Mouse (Mus musculus) intestine, embryonic 14.5 days (tissue): Measurements from ENCODE around the gene Lmbrd2. TPM values are rescaled to one million over a fixed set of nuclear protein-coding genes. Genes with fewer than 3 reads are reported as not detected.
A peak's percentile ranks its signal among the peaks of the same experiment; 100 is the strongest.

Experiments
- ATAC-seq: fragments of 200-750 bp; cut with Nextera tagmentation; replicated peaks from 2 replicates; pipeline ENCODE4 v1.8.0; 2017; ENCODE audit warnings: low read depth, moderate number of reproducible peaks, moderate TSS enrichment, moderate library complexity; ENCODE audit not compliant: low FRiP score, low TSS enrichment
- DNase-seq: peaks from one replicate; pipeline ENCODE4 v3.0.0-alpha.2; 2018; ENCODE audit warnings: low spot score
- H3K27ac ChIP-seq: fragments of 300-500 bp; sonication (generic); 2 replicates; pipeline ENCODE4 v1.5.1; 2014; ENCODE audit warnings: low read depth, mild to moderate bottlenecking, control low read depth
- H3K27me3 ChIP-seq: fragments of 300-500 bp; sonication (generic); replicated peaks from 2 replicates; pipeline ENCODE4 v1.6.1; 2014; ENCODE audit warnings: low read length, control low read depth; ENCODE audit not compliant: control insufficient read depth, insufficient read depth
- H3K36me3 ChIP-seq: fragments of 300-500 bp; sonication (generic); 2 replicates; pipeline ENCODE4 v1.6.1; 2014; ENCODE audit warnings: low read length, control low read depth; ENCODE audit not compliant: control insufficient read depth, insufficient read depth
- H3K4me1 ChIP-seq: fragments of 300-500 bp; sonication (generic); replicated peaks from 2 replicates; pipeline ENCODE4 v1.6.1; 2014; ENCODE audit warnings: low read length, control low read depth, mixed read lengths; ENCODE audit not compliant: control insufficient read depth, insufficient read depth
- H3K4me2 ChIP-seq: fragments of 300-500 bp; sonication (generic); 2 replicates; pipeline ENCODE4 v1.6.1; 2014; ENCODE audit warnings: low read length
- H3K4me3 ChIP-seq: fragments of 300-500 bp; sonication (generic); 2 replicates; pipeline ENCODE4 v1.5.1; 2014; ENCODE audit warnings: low read depth, low read length, control low read depth, mixed read lengths
- H3K9ac ChIP-seq: fragments of 300-500 bp; sonication (generic); 2 replicates; pipeline ENCODE4 v1.6.1; 2014; ENCODE audit warnings: mild to moderate bottlenecking, low read length
- H3K9me3 ChIP-seq: fragments of 300-500 bp; sonication (generic); 2 replicates; pipeline ENCODE4 v1.6.1; 2016; ENCODE audit warnings: low read length, control low read depth; ENCODE audit not compliant: control insufficient read depth
- WGBS: fragments of 180-500 bp; shearing (Covaris S2); extraction: QIAGEN DNeasy Blood & Tissue Kit; methylation state at CpG from one replicate; pipeline ENCODE4 v1.1.7; 2014; 5-methylcytosine and 5-hydroxymethylcytosine counted together
- polyA plus RNA-seq: library from polyadenylated mRNA; unstranded; fragments of >200 nt; fragmentation: Nextera tagmentation; extraction: Ambion mirVana; gene quantifications from 2 replicates; pipeline ENCODE4 v1.2.1, GENCODE M21; 2014

The Lmbrd2 gene
- polyA plus RNA-seq, 1 experiment from 2014 or later, result 4.6 TPM

GRCm38 (mm10) chr15:9130772-9131498, 9.4 kb upstream of the Lmbrd2 start:
- DNase-seq (no peak), ATAC-seq (peak; percentile 74)
- peak overlapping the region; percentile 2 for H3K4me2 ChIP-seq
- no peaks in the 10 kb centered on the region for H3K9me3 ChIP-seq
- no peaks in the 10 kb centered on the region for H3K27me3 ChIP-seq
- H3K27ac ChIP-seq, result peak overlapping the region; percentile 64
- peaks cover 69% of the 10 kb centered on the region for H3K36me3 ChIP-seq
- WGBS, result 42% methylated on average over 9 of the region's 9 CpGs
- no peak overlapping the region for H3K9ac ChIP-seq
- H3K4me1 ChIP-seq, result peaks cover 24% of the 10 kb centered on the region
- H3K4me3 ChIP-seq, result no peak overlapping the region

DNA sequence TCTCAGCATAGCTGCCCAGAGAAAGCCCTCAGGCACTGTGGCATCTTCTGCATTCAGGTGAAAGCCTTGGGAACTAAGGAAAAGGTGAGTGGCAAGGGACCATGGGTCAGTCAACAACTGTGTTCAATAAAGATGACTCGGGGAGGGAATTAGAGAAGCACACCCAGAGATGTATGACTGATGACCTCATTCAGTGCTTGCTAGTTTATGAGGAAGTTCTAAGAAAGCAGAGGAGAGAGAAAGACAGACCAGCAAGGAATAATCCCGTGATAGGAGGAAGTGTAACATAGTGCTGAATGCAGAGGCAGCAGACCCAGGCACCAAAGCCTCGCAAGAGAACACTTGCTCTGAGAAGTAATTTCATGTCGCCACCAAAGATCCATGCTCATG, 8.9 kb upstream of the Lmbrd2 start:
- peaks cover 69% of the 10 kb centered on the region for H3K36me3 ChIP-seq
- no peaks in the 10 kb centered on the region for H3K27me3 ChIP-seq
- peak; percentile 17; the same call in 1 of the 2 replicates for ATAC-seq
- no peak overlapping the region for H3K4me3 ChIP-seq
- peaks cover 24% of the 10 kb centered on the region for H3K4me1 ChIP-seq
- no peak for DNase-seq
- H3K9me3 ChIP-seq, result no peaks in the 10 kb centered on the region
- 47% methylated on average over 4 of the region's 4 CpGs for WGBS
- H3K4me2 ChIP-seq, result peak overlapping the region; percentile 2
- H3K27ac ChIP-seq, result peak overlapping the region; percentile 64
- no peak overlapping the region for H3K9ac ChIP-seq

DNA sequence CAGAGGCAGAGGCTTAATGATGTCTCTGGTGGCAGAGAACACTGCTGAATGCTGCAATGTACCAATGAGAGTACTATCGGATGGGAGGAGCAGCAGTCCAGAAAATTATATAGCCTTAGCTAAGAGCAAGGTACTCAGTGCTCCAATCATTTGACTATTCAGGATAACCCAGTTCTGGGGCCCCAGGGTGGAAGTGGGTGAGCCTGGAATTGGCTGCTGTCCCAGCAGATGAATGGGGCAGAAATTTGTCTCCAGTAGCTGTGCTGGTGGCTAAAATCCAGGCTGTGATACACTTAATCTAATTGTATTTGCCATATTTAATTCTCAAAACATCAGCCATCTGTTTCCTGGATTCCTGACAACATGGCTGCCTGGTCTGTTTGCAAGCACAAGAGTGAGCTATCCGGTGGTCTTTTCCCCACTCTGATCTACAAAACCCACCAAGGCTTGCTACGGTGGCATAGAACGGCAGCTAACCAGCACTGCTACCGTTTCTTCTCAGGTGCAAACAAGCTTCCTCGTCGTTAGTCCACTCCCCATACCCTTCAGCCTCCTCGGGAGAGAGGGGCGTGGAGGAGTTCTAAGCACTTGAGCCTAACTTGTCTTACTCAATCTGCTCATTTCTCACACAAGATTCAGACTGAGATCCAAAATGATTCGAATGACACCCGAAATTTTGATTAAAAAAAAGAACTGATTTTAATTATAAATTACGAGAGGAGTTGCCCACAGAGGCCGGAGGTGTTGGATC, 7.5 kb upstream of the Lmbrd2 start:
- H3K9ac ChIP-seq, result no peak overlapping the region
- H3K4me2 ChIP-seq, result no peak overlapping the region
- no peak for ATAC-seq
- no peaks in the 10 kb centered on the region for H3K9me3 ChIP-seq
- H3K27me3 ChIP-seq, result no peaks in the 10 kb centered on the region
- 84% methylated on average over 13 of the region's 13 CpGs for WGBS
- H3K36me3 ChIP-seq, result peaks cover 69% of the 10 kb centered on the region
- no peak for DNase-seq
- H3K4me1 ChIP-seq, result peaks cover 24% of the 10 kb centered on the region
- no peak overlapping the region for H3K4me3 ChIP-seq
- H3K27ac ChIP-seq, result no peak overlapping the region

DNA sequence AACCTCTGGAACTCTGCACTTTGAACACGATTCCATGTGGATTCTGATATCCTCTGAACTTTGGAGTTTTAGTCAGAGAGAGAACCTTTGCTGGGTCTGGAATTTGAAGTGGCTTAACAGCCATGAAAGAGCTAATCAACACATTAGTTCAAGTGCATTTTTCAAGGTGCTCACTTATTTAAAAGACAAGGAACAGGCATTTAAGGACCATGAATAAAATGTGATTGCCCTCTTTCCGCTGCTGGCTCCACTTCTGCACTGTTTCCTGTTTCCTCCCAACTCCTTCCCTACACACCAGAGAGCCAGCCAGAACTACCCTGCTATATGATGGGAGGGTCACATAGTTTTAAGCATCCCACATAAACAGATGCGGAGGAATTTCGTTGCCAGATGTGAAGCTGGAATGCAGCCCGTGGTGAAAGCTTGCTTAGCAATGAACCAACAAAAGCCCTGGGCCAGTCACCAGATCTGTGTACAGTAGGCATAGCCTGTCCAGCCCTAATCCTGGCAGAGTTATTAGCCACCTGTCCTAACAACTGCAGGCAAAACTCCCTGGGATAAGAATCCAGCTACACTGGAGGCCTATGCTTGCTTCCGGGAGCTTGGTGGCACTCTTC, 5.4 kb upstream of the Lmbrd2 start:
- Histone ChIP-seq H3K4me1 (peaks cover 35% of the 10 kb centered on the region), H3K9me3 (no peaks in the 10 kb centered on the region), H3K4me2 (no peak overlapping the region), H3K27ac (peak overlapping the region; percentile 29; the same call in 1 of the 2 replicates), H3K27me3 (no peaks in the 10 kb centered on the region), H3K4me3 (no peak overlapping the region), H3K9ac (no peak overlapping the region), H3K36me3 (peaks cover 57% of the 10 kb centered on the region)
- 42% methylated on average over 6 of the region's 6 CpGs for WGBS
- DNase-seq (peak; percentile 61), ATAC-seq (no peak)

DNA sequence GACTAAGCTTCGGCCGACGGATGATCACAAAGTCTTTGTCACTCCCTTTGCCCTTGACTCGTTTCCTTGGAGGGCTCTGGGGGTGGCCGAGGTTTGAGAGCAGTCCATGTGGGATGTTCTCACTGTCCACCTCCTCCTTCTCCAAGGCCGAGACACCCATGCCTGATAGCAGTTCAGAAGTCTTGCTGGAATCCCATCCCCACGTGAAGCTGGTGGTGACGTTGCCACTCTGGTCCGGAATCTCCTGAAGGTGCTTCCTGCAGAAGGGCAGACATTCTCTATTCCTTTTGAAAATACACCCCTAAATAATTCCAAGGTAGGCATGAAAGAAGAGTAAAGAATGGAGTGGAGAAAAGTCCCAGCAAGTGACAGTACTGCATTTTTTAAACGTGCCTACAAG, 903 bp upstream of the Lmbrd2 start:
- peak overlapping the region; percentile 61 for H3K9ac ChIP-seq
- H3K27me3 ChIP-seq, result no peaks in the 10 kb centered on the region
- ATAC-seq, result no peak
- WGBS, result 21% methylated on average over 10 of the region's 10 CpGs
- H3K4me1 ChIP-seq, result peaks cover 20% of the 10 kb centered on the region
- peak overlapping the region; percentile 79 for H3K4me2 ChIP-seq
- H3K36me3 ChIP-seq, result peaks cover 35% of the 10 kb centered on the region
- H3K27ac ChIP-seq, result peak overlapping the region; percentile 77
- H3K4me3 ChIP-seq, result peak overlapping the region; percentile 87
- no peak for DNase-seq
- H3K9me3 ChIP-seq, result no peaks in the 10 kb centered on the region

GRCm38 (mm10) chr15:9140684-9141171, 378 bp downstream of the Lmbrd2 start:
- peak overlapping the region; percentile 87 for H3K4me3 ChIP-seq
- peak overlapping the region; percentile 77 for H3K27ac ChIP-seq
- under 1% methylated on average over 34 of the region's 37 CpGs for WGBS
- ATAC-seq (peak; percentile 88), DNase-seq (peak; percentile 84)
- peaks cover 30% of the 10 kb centered on the region for H3K36me3 ChIP-seq
- no peaks in the 10 kb centered on the region for H3K27me3 ChIP-seq
- H3K4me1 ChIP-seq, result peaks cover 11% of the 10 kb centered on the region; the same call in 1 of the 2 replicates
- H3K9ac ChIP-seq, result peak overlapping the region; percentile 74
- no peaks in the 10 kb centered on the region for H3K9me3 ChIP-seq
- H3K4me2 ChIP-seq, result peak overlapping the region; percentile 77

DNA sequence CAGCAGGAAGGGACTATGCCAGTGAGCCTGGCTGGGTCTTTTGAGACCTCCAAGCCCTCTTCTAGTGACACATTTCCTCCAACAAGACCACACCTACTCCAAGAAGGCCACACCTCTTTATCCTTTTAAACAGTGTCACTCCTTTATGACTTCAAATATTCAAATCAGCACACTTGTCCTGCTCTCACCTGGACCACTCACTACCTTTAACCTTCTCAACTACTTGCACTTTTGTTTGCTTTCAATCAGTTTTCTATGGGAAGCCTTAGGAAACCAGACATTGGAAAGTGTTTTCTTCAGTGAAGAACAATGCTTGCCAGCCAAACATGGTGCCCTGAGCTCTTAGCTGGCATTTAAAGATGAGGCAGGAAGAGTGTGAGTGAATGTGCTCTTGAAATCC, 15.0 kb downstream of the Lmbrd2 start, which contains the start of gene Skp2:
TSS of gene Skp2 (minus strand) at position 101 of the 400 bp plus-strand sequence.
- Histone ChIP-seq H3K4me3 (no peak within 1 kb of the TSS), H3K27me3 (no peaks in the 10 kb centered on the region), H3K27ac (no peak within 1 kb of the TSS), H3K36me3 (peaks cover 66% of the 10 kb centered on the region), H3K4me1 (no peaks in the 10 kb centered on the region), H3K9me3 (no peaks in the 10 kb centered on the region), H3K9ac (no peak within 1 kb of the TSS), H3K4me2 (no peak within 1 kb of the TSS)
- ATAC-seq (no peak), DNase-seq (no peak)

GRCm38 (mm10) chr15:9162557-9163070, 22.3 kb downstream of the Lmbrd2 start:
- Histone ChIP-seq H3K4me2 (no peak overlapping the region), H3K4me1 (no peaks in the 10 kb centered on the region), H3K9ac (no peak overlapping the region), H3K27me3 (no peaks in the 10 kb centered on the region), H3K4me3 (no peak overlapping the region), H3K27ac (no peak overlapping the region), H3K36me3 (peaks cover 41% of the 10 kb centered on the region), H3K9me3 (no peaks in the 10 kb centered on the region)
- ATAC-seq (no peak), DNase-seq (no peak)
- WGBS, result 92% methylated on average over 4 of the region's 4 CpGs
